Mouse (Mus musculus) hindbrain, embryonic 12.5 days (tissue): Measurements from ENCODE around the gene Nipsnap1. TPM values are rescaled to one million over a fixed set of nuclear protein-coding genes. Genes with fewer than 3 reads are reported as not detected.

ENCODE experiments used
- ATAC-seq: fragments of 200-750 bp; cut with Nextera tagmentation; 2 replicates; pipeline ENCODE4 v1.8.0; 2017; ENCODE audit warnings: moderate TSS enrichment; ENCODE audit not compliant: low FRiP score
- H3K27ac ChIP-seq: fragments of 300-500 bp; sonication (generic); 2 replicates; pipeline ENCODE4 v1.5.1; 2016; ENCODE audit warnings: mild to moderate bottlenecking
- H3K27me3 ChIP-seq: fragments of 300-500 bp; sonication (generic); 2 replicates; pipeline ENCODE4 v1.6.1; 2016; ENCODE audit warnings: mild to moderate bottlenecking
- H3K36me3 ChIP-seq: fragments of 300-500 bp; sonication (generic); 2 replicates; pipeline ENCODE4 v1.6.1; 2016; ENCODE audit warnings: mild to moderate bottlenecking
- H3K4me1 ChIP-seq: fragments of 300-500 bp; sonication (generic); 2 replicates; pipeline ENCODE4 v1.6.1; 2016
- H3K4me2 ChIP-seq: fragments of 300-500 bp; sonication (generic); replicated peaks from 2 replicates; pipeline ENCODE4 v1.6.1; 2016; ENCODE audit warnings: mild to moderate bottlenecking
- H3K4me3 ChIP-seq: fragments of 300-500 bp; sonication (generic); 2 replicates; pipeline ENCODE4 v1.5.1; 2016; ENCODE audit warnings: mild to moderate bottlenecking
- H3K9ac ChIP-seq: fragments of 300-500 bp; sonication (generic); 2 replicates; pipeline ENCODE4 v1.6.1; 2016; ENCODE audit warnings: mild to moderate bottlenecking, moderate library complexity
- H3K9me3 ChIP-seq: fragments of 300-500 bp; sonication (generic); replicated peaks from 2 replicates; pipeline ENCODE4 v1.6.1; 2016; ENCODE audit warnings: mild to moderate bottlenecking
- WGBS: fragments of 180-500 bp; shearing (Covaris S2); methylation state at CpG from one replicate; pipeline ENCODE4 v1.1.7; 2016; 5-methylcytosine and 5-hydroxymethylcytosine counted together
- polyA plus RNA-seq: library from polyadenylated mRNA; unstranded; fragments of >200 nt; fragmentation: Nextera tagmentation; extraction: Ambion mirVana; gene quantifications from 2 replicates; pipeline ENCODE4 v1.2.1, GENCODE M21; 2016

Nipsnap1 gene
- 100 and 101 TPM in 2 replicates for polyA plus RNA-seq

- Histone ChIP-seq H3K36me3 (peaks cover 12% of the 10 kb centered on the region), H3K4me2 (peak within 1 kb of the TSS; percentile 84), H3K9ac (peak within 1 kb of the TSS; percentile 83), H3K27me3 (no peaks in the 10 kb centered on the region), H3K4me1 (peaks cover 12% of the 10 kb centered on the region), H3K27ac (peak within 1 kb of the TSS; percentile 60), H3K4me3 (peak within 1 kb of the TSS; percentile 67), H3K9me3 (peaks cover 4% of the 10 kb centered on the region; the same call in 1 of the 2 replicates)
- ATAC-seq: peak; percentile 93
- WGBS: 1% methylated on average over 30 of the region's 30 CpGs
These were observed at the start of gene Nipsnap1 for GRCm38 (mm10) chr11:4873755-4874475. Gene Nipsnap1 (plus strand): TSS chr11:4873951.

- Histone ChIP-seq H3K27ac (no peak overlapping the region), H3K9me3 (no peaks in the 10 kb centered on the region), H3K4me2 (no peak overlapping the region), H3K4me3 (no peak overlapping the region), H3K36me3 (no peaks in the 10 kb centered on the region), H3K4me1 (0 out of 2 replicates have a peak, but pooled peaks cover 2% of the 10 kb centered on the region), H3K9ac (no peak overlapping the region), H3K27me3 (no peaks in the 10 kb centered on the region)
- ATAC-seq: no peak
- 97% methylated on average over 3 of the region's 3 CpGs for WGBS
These were observed 47.5 kb upstream of the Nipsnap1 start for GRCm38 (mm10) chr11:4826152-4826778.

- Histone ChIP-seq H3K4me3 (no peak overlapping the region), H3K36me3 (no peaks in the 10 kb centered on the region), H3K9me3 (no peaks in the 10 kb centered on the region), H3K27me3 (no peaks in the 10 kb centered on the region), H3K4me2 (no peak overlapping the region), H3K27ac (no peak overlapping the region), H3K4me1 (no peaks in the 10 kb centered on the region), H3K9ac (no peak overlapping the region)
- no peak for ATAC-seq
These were observed 46.4 kb upstream of the Nipsnap1 start for GRCm38 (mm10) chr11:4827340-4827739.

DNA sequence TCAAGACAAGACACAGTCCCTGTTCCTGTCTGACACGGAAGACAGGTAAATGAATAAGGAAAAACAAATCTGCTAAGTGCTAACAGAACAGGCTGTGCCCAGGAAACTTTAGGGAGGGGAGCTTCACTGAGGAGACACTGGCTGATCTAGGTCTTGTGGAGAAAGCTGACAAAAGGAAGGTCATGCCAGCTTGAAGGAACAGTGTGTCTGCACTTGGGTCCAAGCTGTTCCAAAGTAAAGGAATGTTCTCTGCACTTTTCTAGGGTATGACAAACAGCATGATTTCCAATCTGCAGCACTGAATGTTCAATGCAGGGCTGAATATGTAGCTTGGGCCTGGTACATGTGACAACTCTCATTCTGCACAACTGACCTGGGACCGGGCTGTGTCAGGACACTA, 45.8 kb upstream of the Nipsnap1 start:
- whole genome bisulfite sequencing: 78% methylated on average over 2 of the region's 2 CpGs
- no peaks in the 10 kb centered on the region for H3K27me3 ChIP-seq
- no peaks in the 10 kb centered on the region for H3K4me1 ChIP-seq
- ATAC-seq: no peak
- no peak overlapping the region for H3K27ac ChIP-seq
- H3K9me3 ChIP-seq: no peaks in the 10 kb centered on the region
- no peak overlapping the region for H3K4me2 ChIP-seq
- H3K9ac ChIP-seq: no peak overlapping the region
- no peak overlapping the region for H3K4me3 ChIP-seq
- H3K36me3 ChIP-seq: no peaks in the 10 kb centered on the region

GRCm38 (mm10) chr11:4831066-4831465, 42.7 kb upstream of the Nipsnap1 start:
- H3K4me3 ChIP-seq: no peak overlapping the region
- no peaks in the 10 kb centered on the region for H3K36me3 ChIP-seq
- no peak overlapping the region for H3K4me2 ChIP-seq
- no peak overlapping the region for H3K9ac ChIP-seq
- H3K27ac ChIP-seq: no peak overlapping the region
- no peaks in the 10 kb centered on the region for H3K4me1 ChIP-seq
- H3K27me3 ChIP-seq: no peaks in the 10 kb centered on the region
- no peak for ATAC-seq
- H3K9me3 ChIP-seq: no peaks in the 10 kb centered on the region

GRCm38 (mm10) chr11:4833295-4833939, 40.3 kb upstream of the Nipsnap1 start:
- Histone ChIP-seq H3K36me3 (no peaks in the 10 kb centered on the region), H3K9me3 (no peaks in the 10 kb centered on the region), H3K4me2 (no peak overlapping the region), H3K4me3 (no peak overlapping the region), H3K27me3 (no peaks in the 10 kb centered on the region), H3K9ac (no peak overlapping the region), H3K4me1 (no peaks in the 10 kb centered on the region), H3K27ac (no peak overlapping the region)
- no peak for ATAC-seq
- WGBS: 80% methylated on average over 3 of the region's 3 CpGs

DNA sequence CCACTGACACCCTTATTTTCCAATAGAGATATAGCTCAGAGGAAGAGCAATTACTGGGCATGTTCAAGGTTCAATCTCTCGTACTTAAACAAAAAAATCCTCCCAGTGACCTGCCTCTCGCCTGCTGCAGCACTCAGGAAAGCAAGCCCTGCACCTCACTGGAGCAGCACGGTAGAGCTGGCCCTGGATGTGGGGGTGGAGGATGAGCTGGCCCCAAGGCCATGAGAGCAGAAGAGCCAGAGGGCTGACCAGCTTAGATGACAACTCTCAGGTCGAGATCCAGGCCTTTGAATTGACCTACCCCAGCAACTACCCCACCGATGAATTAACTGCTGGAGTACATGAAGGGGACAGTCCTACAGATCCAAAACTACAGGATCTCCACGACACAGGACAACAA, 38.3 kb upstream of the Nipsnap1 start:
- no peak for ATAC-seq
- H3K4me3 ChIP-seq: no peak overlapping the region

GRCm38 (mm10) chr11:4836755-4837154, 37.0 kb upstream of the Nipsnap1 start:
- 67% methylated on average over 6 of the region's 6 CpGs for WGBS
- Histone ChIP-seq H3K27ac (no peak overlapping the region), H3K27me3 (no peaks in the 10 kb centered on the region), H3K4me3 (no peak overlapping the region), H3K4me2 (no peak overlapping the region), H3K36me3 (no peaks in the 10 kb centered on the region), H3K9me3 (no peaks in the 10 kb centered on the region), H3K9ac (no peak overlapping the region), H3K4me1 (no peaks in the 10 kb centered on the region)
- no peak for ATAC-seq

More for the DNA sequence above, 38.3 kb upstream of the Nipsnap1 start:
- no peaks in the 10 kb centered on the region for H3K9me3 ChIP-seq
- H3K27ac ChIP-seq: no peak overlapping the region
- H3K36me3 ChIP-seq: no peaks in the 10 kb centered on the region
- no peaks in the 10 kb centered on the region for H3K4me1 ChIP-seq
- WGBS: 91% methylated on average over 6 of the region's 6 CpGs
- H3K4me2 ChIP-seq: no peak overlapping the region
- no peak overlapping the region for H3K9ac ChIP-seq
- H3K27me3 ChIP-seq: no peaks in the 10 kb centered on the region

DNA sequence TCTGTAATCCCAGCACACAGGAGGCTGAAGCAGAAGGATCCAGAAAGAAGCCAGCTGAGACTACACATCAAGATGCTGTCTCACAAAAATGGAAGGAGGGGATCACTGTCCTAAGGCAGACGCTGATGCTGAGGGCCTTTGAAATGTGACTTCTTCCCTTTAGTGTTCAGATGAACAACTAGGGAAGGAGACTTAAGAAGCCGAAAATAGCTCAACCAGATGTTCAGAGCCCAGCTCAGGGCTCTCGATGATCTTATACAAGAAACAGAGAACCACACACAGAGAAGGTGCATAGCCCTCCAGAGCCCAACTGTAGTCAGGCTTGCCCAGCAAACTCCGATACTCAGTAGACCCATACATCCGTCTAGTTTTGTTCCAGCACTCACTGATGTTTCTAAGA, 36.4 kb upstream of the Nipsnap1 start:
- WGBS: 82% methylated on average over 5 of the region's 5 CpGs
- no peak overlapping the region for H3K9ac ChIP-seq

DNA sequence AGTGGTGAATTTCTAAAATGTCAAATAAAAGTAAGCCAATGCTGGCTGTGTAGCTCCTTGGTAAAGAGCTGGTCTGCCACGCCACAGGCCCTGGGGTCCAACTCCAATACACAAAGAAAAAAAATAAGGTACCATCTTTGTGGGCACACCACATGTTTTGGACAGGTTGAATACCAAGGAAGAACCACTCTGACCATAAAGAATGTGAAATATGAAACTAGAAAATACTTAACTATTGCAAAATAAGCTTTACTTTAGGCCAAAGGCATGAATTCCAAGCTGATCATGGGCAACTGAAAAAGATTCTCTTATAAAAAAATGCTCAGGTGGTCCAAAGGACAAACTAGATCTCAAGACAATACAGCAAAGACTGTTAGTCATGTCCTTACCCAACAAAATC, 35.5 kb upstream of the Nipsnap1 start:
- Histone ChIP-seq H3K36me3 (no peaks in the 10 kb centered on the region), H3K9me3 (no peaks in the 10 kb centered on the region), H3K27ac (no peak overlapping the region), H3K4me1 (no peaks in the 10 kb centered on the region), H3K9ac (no peak overlapping the region), H3K4me2 (no peak overlapping the region), H3K27me3 (no peaks in the 10 kb centered on the region), H3K4me3 (no peak overlapping the region)
- WGBS: 92% methylated on average over 1 of the region's 1 CpGs
- ATAC-seq: no peak

More for the DNA sequence above, 36.4 kb upstream of the Nipsnap1 start:
- Histone ChIP-seq H3K27me3 (no peaks in the 10 kb centered on the region), H3K4me1 (no peaks in the 10 kb centered on the region), H3K9me3 (no peaks in the 10 kb centered on the region), H3K4me2 (no peak overlapping the region), H3K36me3 (no peaks in the 10 kb centered on the region), H3K4me3 (no peak overlapping the region), H3K27ac (no peak overlapping the region)
- no peak for ATAC-seq

DNA sequence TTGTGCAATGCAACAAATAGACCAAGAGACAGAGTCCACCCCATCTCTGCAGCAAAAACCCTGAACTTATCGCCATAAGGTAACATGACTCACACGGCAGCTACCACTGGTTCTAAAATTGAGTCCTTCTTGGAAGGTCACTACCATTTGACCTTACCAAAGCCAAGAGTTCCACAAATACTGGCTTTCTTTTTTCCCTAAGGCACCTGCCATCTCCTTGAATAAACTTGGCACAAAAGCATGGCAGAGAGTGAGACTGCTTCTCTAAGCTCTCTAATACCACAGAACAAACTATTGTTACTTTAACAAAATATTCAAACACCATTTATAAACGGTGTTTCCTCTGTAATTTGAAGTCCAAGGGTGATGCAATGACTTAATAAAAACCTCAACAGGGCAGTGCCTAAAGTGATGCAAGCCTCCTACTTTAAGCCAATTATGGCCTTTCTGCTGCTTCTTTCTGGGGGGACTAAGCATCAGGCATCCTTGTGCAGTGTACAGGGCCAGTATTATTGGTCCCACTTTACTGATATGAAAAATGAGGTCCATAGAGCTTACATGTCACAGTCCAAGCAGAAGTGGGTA, 32.7 kb upstream of the Nipsnap1 start:
- Histone ChIP-seq H3K27me3 (no peaks in the 10 kb centered on the region), H3K9me3 (no peaks in the 10 kb centered on the region), H3K4me2 (no peak overlapping the region), H3K27ac (no peak overlapping the region), H3K4me3 (no peak overlapping the region), H3K36me3 (no peaks in the 10 kb centered on the region), H3K9ac (no peak overlapping the region), H3K4me1 (no peaks in the 10 kb centered on the region)
- WGBS: 87% methylated on average over 3 of the region's 3 CpGs
- no peak for ATAC-seq

DNA sequence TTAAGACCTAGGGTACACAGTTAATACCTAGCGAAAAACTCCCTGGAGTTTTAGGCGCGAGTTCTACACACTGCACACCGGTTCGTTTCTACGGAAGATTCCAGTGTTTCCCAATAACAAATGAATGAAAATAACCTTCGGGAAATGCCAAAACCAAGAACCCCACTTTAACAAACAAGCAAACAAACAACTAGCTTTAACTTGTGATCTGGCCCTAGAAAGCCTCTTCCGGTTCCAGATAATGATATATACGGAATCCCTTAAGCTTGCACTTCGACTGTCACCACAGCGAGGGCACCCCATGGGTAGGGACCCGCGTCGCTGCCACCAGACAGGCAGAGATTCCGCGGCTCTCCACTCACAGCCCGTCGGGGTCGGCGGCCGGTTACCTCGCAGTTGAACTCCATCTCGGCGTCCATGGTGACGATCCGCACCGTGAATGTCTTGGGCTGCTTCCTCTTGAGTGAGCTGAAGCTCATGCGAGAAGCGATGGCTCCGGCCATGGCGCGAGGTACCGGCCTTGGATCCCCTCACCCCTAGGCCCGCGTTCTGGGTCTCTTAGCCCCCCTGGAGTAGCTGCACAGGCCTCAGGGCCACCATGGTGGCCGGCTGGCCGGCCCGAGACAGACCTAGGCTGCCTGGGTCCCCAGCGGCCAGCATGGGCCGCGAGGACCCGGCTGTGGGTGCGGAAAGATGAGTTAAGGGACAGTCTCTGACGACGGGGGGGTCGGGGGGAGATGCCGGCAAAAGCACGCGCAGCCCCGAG, 25.1 kb upstream of the Nipsnap1 start:
- Histone ChIP-seq H3K9me3 (no peaks in the 10 kb centered on the region), H3K27ac (peak overlapping the region; percentile 86), H3K4me2 (peak overlapping the region; percentile 67), H3K4me1 (peaks cover 18% of the 10 kb centered on the region), H3K27me3 (no peaks in the 10 kb centered on the region), H3K9ac (peak overlapping the region; percentile 96), H3K36me3 (no peaks in the 10 kb centered on the region), H3K4me3 (peak overlapping the region; percentile 98)
- ATAC-seq: peak; percentile 70
- WGBS: 1% methylated on average over 50 of the region's 50 CpGs
